Mouse (Mus musculus) erythroid progenitor cell, adult 5-6 weeks (primary cell): ENCODE measurements around the gene Lrp4. TPM values are rescaled to one million over a fixed set of nuclear protein-coding genes. Genes with fewer than 3 reads are reported as not detected.
"Not testable (repeated sequence)": the region's sequence is repeated elsewhere in the genome, so short reads cannot be mapped to it uniquely, and the experiment has no call there.

Experiments
- ATAC-seq: replicated peaks from 2 replicates; pipeline ENCODE4 v1.8.0; 2016; ENCODE audit warnings: moderate number of reproducible peaks, mild to moderate bottlenecking, moderate TSS enrichment, inconsistent platforms; ENCODE audit not compliant: poor library complexity, low FRiP score, severe bottlenecking
- total RNA-seq, 2 experiments: library from RNA; stranded (forward) in 1 of 2; stranded (reverse) in 1 of 2; fragments of 150-400 nt in 1 of 2; fragments of 186-747, 209-891 nt in 1 of 2; gene quantifications; 2 replicates each; pipeline versions ENCODE4 v1.2.3 to v1.2.4; 2015 to 2017; ENCODE audit warnings: low replicate concordance in 2 of 2

Lrp4 gene
- total RNA-seq, 2 experiments from 2014 or later: 0.42 to 2.6 TPM

DNA sequence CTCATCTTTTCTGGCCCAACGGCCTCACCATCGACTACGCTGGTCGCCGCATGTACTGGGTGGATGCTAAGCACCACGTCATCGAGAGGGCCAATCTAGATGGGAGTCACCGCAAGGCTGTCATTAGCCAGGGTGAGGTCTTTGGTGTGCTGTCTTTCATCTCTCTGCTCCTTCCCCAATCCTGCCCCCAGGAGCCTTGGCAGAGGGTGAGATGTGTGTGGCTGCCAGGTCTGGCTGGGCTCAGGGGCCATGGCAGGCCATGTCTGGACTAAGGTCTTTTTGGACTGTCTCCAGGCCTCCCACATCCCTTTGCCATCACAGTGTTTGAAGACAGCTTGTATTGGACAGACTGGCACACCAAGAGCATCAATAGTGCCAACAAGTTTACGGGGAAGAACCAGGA, 23.1 kb downstream of the Lrp4 start:
- ATAC-seq: no peak

DNA sequence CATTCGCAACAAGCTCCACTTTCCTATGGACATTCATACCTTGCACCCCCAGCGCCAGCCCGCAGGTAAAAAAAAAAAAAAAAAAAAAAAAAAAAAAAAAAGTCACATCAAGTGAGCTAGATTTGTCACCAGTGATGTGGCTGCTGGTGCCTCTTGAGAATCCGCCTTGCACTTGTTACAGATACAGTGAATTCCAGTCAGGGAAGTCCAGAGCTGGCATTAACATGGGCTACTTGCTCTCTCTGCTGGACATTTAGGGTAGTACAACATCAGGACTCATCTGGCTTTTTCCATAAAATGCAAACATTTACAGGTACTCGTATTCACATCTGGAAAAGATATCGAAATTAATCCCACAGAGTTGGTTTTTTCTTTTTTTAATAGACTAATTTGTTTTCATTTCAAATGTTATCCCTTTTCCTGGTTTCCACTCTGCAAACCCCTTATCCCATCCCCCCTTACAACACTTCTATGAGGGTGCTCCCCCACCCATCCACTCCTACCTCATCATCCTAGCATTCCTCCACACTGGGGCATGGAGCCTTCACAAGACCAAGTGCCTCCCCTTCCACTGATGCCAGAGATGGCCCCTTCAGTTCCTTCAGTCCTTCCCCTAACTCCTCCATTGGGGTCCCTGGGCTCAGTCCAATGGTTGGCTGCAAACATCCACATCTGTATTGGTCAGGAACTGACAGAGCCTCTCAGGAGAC, 23.6 kb downstream of the Lrp4 start:
- ATAC-seq: peak; percentile 67; the same call in 1 of the 2 replicates

DNA sequence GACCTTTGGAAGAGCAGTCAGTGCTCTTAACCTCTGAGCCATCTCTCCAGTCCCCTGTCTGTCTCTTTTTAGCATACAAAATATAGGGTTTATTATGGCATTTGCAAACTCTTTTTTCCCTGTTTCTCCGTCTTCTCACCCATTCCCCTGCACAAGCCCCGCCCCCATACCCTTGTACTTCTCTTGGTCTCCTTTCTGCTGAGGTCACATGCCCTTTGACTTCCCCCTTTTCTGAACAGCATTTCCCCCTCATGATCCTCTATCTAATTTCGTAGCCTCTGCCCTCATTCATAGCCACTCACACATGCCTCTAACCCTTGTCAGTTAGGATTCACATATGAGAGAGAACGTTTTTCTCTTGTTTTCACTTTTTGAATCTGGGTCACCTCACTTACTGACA, 27.4 kb downstream of the Lrp4 start:
- no peak for ATAC-seq

DNA sequence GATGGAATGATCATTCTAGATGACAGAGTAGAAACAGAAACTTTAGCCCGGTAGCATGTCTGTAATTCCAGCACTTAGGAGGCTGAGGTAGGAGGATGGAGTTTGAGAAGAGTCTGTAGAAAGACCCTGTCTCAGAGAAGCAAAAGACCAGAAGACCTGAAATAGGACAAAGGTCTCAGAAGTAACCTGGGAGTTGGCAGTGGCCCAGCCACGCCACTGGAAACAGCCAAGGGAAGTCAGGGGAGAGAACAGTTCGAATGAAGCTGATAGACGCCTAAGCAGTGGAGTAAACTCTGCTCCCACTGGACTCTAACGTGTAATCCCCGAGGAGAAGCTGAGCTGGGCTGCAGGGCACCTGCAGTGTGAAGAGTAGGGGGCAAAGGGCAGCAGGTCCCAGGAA, 27.9 kb downstream of the Lrp4 start:
- ATAC-seq: no peak

DNA sequence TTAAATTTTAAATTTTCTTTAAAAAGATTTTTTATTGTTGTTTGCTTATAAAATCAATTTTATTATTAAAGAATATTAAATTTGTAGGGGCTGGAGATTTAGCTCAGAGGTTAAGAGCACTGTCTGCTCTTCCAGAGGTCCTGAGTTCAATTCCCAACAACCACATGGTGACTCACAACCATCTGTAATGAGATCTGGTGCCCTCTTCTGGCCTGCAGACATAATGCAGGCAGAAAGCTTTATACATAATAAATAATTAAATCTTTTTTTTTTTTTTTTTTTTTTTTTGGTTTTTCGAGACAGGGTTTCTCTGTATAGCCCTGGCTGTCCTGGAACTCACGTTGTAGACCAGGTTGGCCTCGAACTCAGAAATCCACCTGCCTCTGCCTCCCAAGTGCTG, 30.0 kb downstream of the Lrp4 start:
- not testable (repeated sequence) for ATAC-seq

DNA sequence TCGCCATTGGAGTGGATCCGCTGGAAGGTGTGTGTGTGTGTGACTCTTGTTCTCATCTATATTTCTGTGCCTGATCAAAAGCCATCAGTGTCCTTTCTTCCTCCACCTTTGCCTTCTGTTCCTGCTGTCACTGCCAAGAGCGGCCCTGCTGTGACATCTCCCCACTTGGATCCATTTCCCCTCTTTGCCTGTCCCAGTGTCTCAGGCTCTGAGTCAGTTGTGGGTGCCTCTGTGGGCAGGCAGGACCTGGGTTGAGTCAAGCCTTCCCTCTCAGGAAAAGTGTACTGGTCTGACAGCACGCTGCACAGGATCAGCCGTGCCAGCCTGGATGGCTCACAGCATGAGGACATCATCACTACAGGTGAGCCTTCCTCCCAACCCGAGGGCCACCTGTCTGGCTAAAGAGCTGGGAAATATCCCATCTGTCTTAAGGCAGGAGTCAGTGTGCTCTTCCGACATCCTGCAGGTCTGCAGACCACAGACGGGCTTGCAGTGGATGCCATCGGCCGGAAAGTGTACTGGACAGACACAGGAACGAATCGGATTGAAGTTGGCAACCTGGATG, 34.8 kb downstream of the Lrp4 start:
- ATAC-seq: no peak

DNA sequence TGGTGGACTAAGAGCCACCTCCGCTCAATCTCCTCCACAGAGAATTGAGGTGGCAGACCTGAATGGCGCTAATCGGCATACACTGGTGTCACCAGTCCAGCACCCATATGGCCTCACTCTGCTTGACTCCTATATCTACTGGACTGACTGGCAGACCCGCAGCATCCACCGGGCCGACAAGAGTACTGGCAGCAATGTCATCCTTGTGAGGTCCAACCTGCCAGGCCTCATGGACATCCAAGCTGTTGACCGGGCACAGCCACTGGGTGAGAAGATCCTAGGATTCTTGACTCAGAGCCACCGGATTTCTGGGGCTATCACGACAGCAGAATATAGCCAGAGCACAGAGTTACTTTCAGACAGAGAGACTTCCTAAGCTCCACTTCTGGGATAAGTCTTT, 36.7 kb downstream of the Lrp4 start:
- ATAC-seq: no peak

DNA sequence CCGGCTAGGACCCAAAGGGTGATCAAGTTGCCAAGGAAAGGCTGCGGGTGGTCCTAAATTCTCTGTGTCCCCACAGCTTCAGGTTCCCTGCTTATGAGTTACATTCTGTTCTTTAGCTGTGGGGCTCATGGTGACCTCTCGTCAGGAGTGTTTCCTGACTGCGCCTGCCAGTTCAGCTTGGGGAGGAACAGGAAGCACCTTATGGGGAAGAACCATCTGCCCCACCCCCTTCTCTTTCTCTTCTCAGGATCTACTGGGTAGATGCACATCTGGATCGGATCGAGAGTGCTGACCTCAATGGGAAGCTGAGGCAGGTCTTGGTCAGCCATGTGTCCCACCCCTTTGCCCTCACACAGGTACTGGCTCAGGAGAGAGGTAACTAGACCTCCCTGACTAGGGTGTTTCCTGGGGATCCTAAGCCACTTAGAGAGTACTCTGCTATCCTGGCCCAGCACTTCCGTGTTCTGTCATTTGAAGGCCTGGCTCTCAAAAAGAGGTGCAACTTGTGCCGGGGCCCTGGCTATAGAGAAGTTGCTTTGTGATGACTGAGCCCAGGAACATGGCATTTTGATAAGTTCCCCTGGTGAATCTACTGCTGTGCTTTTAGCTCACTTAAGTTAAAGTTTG, 40.9 kb downstream of the Lrp4 start:
- no peak for ATAC-seq

DNA sequence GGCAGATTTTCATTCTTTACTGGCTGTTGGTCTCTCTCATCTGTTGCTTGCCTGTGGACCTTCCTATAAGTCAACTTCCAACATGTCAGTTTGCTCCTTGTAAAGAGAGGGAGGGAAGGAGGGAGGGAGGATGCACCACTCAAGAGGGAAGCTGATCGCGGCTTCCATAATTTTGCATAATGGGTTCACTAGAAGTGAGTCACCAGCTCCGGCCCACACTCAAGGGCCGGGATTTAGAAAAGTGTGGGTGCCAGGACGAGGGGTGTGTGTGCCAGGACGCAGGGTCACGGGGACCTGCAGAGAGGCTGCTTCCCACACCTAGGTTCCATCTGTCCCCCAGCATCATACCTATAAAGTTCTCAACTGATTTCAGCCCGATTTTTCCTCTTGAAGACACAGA, 50.8 kb downstream of the Lrp4 start:
- no peak for ATAC-seq

DNA sequence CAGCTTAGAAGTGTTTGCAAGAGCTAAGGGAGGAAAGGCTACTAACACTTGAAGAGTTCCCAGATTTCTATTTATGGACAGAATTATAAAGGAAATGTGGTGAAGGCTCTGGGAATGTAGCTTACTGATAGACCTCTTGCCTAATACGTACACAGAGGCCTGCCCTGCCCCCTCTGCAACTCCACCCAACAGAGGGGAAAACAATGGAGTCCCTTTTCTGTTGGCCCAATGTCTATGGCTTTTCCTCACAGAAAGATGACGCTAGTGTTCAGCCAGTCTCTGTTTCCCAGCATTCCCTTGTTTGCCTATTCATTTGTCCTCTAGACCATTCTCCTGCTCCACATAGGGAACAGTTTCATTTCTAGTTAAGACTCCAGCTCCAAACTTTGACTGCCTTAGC, 59.9 kb downstream of the Lrp4 start:
- no peak for ATAC-seq

DNA sequence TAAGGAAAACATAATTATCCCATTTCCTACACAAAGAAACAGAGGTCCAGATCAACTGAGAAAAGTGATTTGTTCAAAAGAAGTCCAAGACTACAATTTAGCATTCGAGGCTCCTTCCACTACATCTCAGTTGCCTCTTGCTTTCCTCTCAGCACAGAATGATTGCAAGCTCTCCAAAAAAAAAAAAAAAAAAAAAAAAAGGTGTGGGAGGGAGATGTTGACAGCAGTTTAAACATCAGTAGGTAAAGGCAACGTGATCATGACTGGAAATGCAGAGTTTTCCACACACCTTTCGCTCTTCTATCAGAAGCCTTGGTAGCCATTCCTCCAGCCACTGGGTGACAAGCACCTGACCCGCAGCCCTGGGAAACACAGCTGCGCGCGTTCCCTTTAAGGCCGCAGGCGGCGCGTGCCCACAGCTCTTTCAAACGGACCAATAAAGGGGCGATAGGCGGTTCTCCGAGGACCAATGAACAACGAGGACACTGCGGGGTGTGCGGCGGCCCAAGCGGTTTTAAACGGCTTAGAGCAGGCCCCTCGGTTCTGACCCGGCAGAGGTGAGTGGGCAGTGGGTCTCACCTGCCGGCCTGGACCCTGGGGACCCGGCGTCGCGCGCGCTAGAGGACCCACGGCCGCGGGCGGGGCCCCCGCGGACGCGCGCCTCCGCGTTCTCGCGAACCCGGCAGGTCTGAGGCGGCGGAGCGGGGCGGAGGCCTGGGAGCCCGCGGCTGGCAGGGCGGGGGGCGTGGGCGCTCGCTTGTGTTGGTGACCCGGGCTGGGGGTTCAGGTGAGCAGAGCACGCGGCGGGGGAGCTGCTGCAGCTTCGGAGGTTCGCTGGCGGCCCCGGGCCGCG, 69.2 kb downstream of the Lrp4 start, which contains the start of gene Ckap5:
Gene Ckap5, plus strand, starts transcription at position 469 of the 853 bp plus-strand sequence.
- peak; percentile 99 for ATAC-seq

DNA sequence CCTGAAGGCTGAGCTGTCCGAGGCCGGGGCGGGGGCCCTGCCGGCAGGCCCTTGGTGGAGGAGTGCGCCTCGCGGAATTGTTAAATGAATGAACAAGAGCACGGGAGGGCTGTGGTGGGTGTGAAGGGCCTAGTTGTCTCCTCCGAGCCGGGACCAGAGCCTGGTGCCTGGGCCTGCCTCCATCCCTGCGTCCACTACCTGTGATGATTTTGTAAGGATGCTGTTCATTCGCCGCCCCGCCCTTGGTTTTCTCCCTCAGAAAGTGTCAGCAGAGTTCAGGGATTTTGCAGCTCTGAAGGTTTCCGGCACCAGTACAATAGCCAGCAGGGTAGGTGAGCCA, 69.8 kb downstream of the Lrp4 start:
- ATAC-seq: peak; percentile 64

DNA sequence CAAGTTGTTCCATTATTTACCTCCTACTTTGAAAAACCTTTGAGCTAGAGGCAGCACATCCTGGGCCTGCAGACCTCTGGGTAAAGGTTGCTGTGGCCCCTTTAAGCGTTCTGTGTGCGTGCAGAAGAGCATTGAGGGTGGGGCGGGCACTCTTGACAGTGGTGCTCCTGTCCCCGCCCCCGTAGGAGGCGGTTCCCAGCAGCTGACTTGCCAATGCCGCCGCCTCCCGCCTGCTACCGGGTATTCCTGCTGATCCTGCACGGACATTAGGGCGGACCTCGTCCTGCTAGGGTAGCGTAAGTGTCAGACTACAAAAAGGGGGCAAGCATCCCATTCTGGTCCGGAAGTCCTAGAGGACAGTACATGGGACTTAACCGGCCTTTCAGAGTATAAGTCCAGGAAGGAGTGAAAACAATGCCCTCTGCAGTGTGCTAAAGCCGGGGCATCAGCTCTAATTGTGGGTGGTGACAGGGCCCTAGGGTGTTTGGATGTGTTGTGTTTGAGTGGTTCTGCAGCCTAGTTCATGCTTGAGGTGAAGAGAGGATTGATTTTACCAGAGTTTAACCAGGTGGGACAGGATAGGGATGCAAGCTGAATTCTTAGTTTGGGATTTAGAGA, 80.4 kb downstream of the Lrp4 start:
- ATAC-seq: peak; percentile 100

Other genes with a start within 250 kb of the Lrp4 start
- gene Ddb2, start 220.5 kb upstream of the Lrp4 start, total RNA-seq (2015; ENCODE audit: low replicate concordance): 9.0 and 9.6 TPM in 2 replicates
- 4.6 and 7.6 TPM in 2 replicates for gene Ddb2, start 220.5 kb upstream of the Lrp4 start, total RNA-seq (2017; ENCODE audit: low replicate concordance)
- not detected in 2 replicates for gene Pacsin3, start 201.6 kb upstream of the Lrp4 start, total RNA-seq (2015; ENCODE audit: low replicate concordance)
- not detected in 2 replicates for gene Pacsin3, start 201.6 kb upstream of the Lrp4 start, total RNA-seq (2017; ENCODE audit: low replicate concordance)
- gene Arfgap2, start 192.5 kb upstream of the Lrp4 start, total RNA-seq (2015; ENCODE audit: low replicate concordance): 27.2 and 31.7 TPM in 2 replicates
- 19.1 and 44.0 TPM in 2 replicates for gene Arfgap2, start 192.5 kb upstream of the Lrp4 start, total RNA-seq (2017; ENCODE audit: low replicate concordance)
- 1.4 and 3.8 TPM in 2 replicates for gene 1110051M20Rik, start 12.8 kb upstream of the Lrp4 start, total RNA-seq (2015; ENCODE audit: low replicate concordance)
- 1.2 and 4.0 TPM in 2 replicates for gene 1110051M20Rik, start 12.8 kb upstream of the Lrp4 start, total RNA-seq (2017; ENCODE audit: low replicate concordance)
- 165 and 210 TPM in 2 replicates for gene Ckap5, start 69.3 kb downstream of the Lrp4 start, total RNA-seq (2015; ENCODE audit: low replicate concordance)
- 216 and 320 TPM in 2 replicates for gene Ckap5, start 69.3 kb downstream of the Lrp4 start, total RNA-seq (2017; ENCODE audit: low replicate concordance)
- gene F2, start 178.9 kb downstream of the Lrp4 start, total RNA-seq (2015; ENCODE audit: low replicate concordance): not detected in 2 replicates
- gene F2, start 178.9 kb downstream of the Lrp4 start, total RNA-seq (2017; ENCODE audit: low replicate concordance): 0.26 TPM in 1 of 2 replicates, not detected in the other
- 5.0 and 10.1 TPM in 2 replicates for gene Zfp408, start 192.3 kb downstream of the Lrp4 start, total RNA-seq (2015; ENCODE audit: low replicate concordance)
- 1.1 and 3.6 TPM in 2 replicates for gene Zfp408, start 192.3 kb downstream of the Lrp4 start, total RNA-seq (2017; ENCODE audit: low replicate concordance)
- gene Arhgap1, start 192.3 kb downstream of the Lrp4 start, total RNA-seq (2015; ENCODE audit: low replicate concordance): 20.2 and 52.0 TPM in 2 replicates
- gene Arhgap1, start 192.3 kb downstream of the Lrp4 start, total RNA-seq (2017; ENCODE audit: low replicate concordance): 8.3 and 24.5 TPM in 2 replicates